Mouse (Mus musculus) embryonic fibroblast, embryonic 13.5 days (primary cell): ENCODE results near the gene Vcam1.

Source experiments
- CTCF ChIP-seq: IDR thresholded peaks from 2 replicates; pipeline ENCODE4 v1.5.1; 2011; ENCODE audit warnings: mild to moderate bottlenecking, control low read depth, low read length, moderate library complexity, borderline replicate concordance; ENCODE audit not compliant: insufficient read depth
- POLR2A ChIP-seq: IDR thresholded peaks from 2 replicates; pipeline ENCODE4 v1.6.1; 2011; ENCODE audit warnings: low read depth, mild to moderate bottlenecking, control low read depth, low read length, moderate library complexity

GRCm38 (mm10) chr3:116122696-116123095, 6.8 kb downstream of the Vcam1 start:
- TF ChIP-seq POLR2A (no peak), CTCF (no peak)
